ENCODE assay signal across 11 mouse cellular contexts in the genomic region with DNA sequence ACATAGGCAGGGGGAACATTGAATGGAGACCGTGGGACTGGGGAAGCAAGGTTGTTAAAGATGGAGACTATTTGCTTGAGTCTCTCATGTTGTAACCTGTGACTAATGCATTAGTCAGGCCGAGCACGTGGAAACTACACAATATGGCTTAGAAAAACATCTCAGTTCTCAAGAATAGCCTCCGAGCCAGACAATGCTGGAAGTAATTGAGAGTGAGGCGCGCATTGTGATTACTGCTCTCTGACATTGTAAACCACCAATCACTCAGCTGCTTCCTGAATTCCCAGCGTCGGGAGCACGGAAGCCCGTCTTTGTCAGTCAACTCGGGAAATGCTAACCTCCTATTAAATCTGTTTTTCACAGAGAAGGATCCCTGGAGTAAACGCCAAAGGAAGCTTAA. TPM values are rescaled to one million over a fixed set of nuclear protein-coding genes. Genes with fewer than 3 reads are reported as not detected.
A peak's percentile ranks its signal among the peaks of the same experiment; 100 is the strongest.
DNase-seq lines count a peak whose midpoint lies in the region; ATAC-seq and TF ChIP-seq lines count a peak whose summit lies in the region.
"Had no signal": no experiment of that assay in that cellular context is flagged by ENCODE, and none has a peak within 500 bp of the region (broad histone marks: within the 10 kb centered on the region; RNA-seq: fewer than 3 reads in every experiment).

No protein-coding gene starts in this region.

- H3K9ac ChIP-seq in heart, postnatal 0 days (replicated peaks; ENCODE audit: low read depth, low read length): no peak overlapping the region
- H3K9ac ChIP-seq in forebrain, embryonic 13.5 days: peak overlapping the region; percentile 34; the same call in 1 of the 2 replicates
- no peak overlapping the region for H3K9ac ChIP-seq in midbrain, embryonic 15.5 days
- H3K9ac ChIP-seq: liver, embryonic 14.5 days had no signal

- peak overlapping the region; percentile 20; the same call in 1 of the 2 replicates for H3K27ac ChIP-seq in heart, postnatal 0 days (ENCODE audit: low read depth)
- peak overlapping the region; percentile 44 for H3K27ac ChIP-seq in forebrain, embryonic 13.5 days
- H3K27ac ChIP-seq in midbrain, embryonic 15.5 days: peak overlapping the region; percentile 56
- H3K27ac ChIP-seq: liver, embryonic 14.5 days had no signal

- ATAC-seq in heart, postnatal 0 days (ENCODE audit: insufficient read depth, low read depth): no peak
- ATAC-seq in forebrain, embryonic 13.5 days: peak; percentile 69
- ATAC-seq in midbrain, embryonic 15.5 days (replicated peaks): peak; percentile 57
- no peak for ATAC-seq in megakaryocyte-erythroid progenitor cell, adult 5-6 weeks (replicated peaks; ENCODE audit: low FRiP score, low TSS enrichment, poor library complexity, severe bottlenecking)
- ATAC-seq in inflammation-experienced regulatory T-cells, adult 6 months: no peak

- no peak overlapping the region for H3K4me2 ChIP-seq in heart, postnatal 0 days (ENCODE audit: low read depth, low read length)
- H3K4me2 ChIP-seq in forebrain, embryonic 13.5 days: peak overlapping the region; percentile 38
- H3K4me2 ChIP-seq in midbrain, embryonic 15.5 days: peak overlapping the region; percentile 28

- H3K27me3 ChIP-seq in heart, postnatal 0 days (ENCODE audit: control insufficient read depth, insufficient read depth, low read length): no peaks in the 10 kb centered on the region
- H3K27me3 ChIP-seq in forebrain, embryonic 13.5 days: no peaks in the 10 kb centered on the region
- H3K27me3 ChIP-seq in midbrain, embryonic 15.5 days (replicated peaks): no peaks in the 10 kb centered on the region

- no peak for TF ChIP-seq CTCF in heart, postnatal 0 days (IDR thresholded peaks at IDR 0.05; ENCODE audit: low read depth)

- no peak for TF ChIP-seq EP300 in heart, postnatal 0 days (IDR thresholded peaks at IDR 0.05; ENCODE audit: low read depth)

- peak; percentile 14 for DNase-seq in heart, postnatal 0 days (ENCODE audit: low spot score)
- DNase-seq in heart, postnatal 4 days: no peak
- peak; percentile 25 for DNase-seq in ZHBTc4 (ENCODE audit: low read depth, low spot score)
- DNase-seq in layer of hippocampus, adult 8-10 months (ENCODE audit: low spot score in 2 of 2): no peak

- H3K4me1 ChIP-seq in heart, postnatal 0 days (ENCODE audit: control insufficient read depth, insufficient read depth): no peaks in the 10 kb centered on the region
- H3K4me1 ChIP-seq in forebrain, embryonic 13.5 days: peaks cover 25% of the 10 kb centered on the region
- peaks cover 23% of the 10 kb centered on the region for H3K4me1 ChIP-seq in midbrain, embryonic 15.5 days

- H3K9me3 ChIP-seq in heart, postnatal 0 days (replicated peaks; ENCODE audit: control insufficient read depth, low read length): no peaks in the 10 kb centered on the region
- H3K9me3 ChIP-seq in forebrain, embryonic 13.5 days (replicated peaks): no peaks in the 10 kb centered on the region
- H3K9me3 ChIP-seq in midbrain, embryonic 15.5 days: no peaks in the 10 kb centered on the region

- H3K4me3 ChIP-seq in heart, postnatal 0 days (ENCODE audit: low read depth, low read length): no peak overlapping the region
- H3K4me3 ChIP-seq in forebrain, embryonic 13.5 days: no peak overlapping the region
- no peak overlapping the region for H3K4me3 ChIP-seq in midbrain, embryonic 15.5 days

- whole genome bisulfite sequencing in heart, postnatal 0 days: 51% methylated on average over 12 of the region's 12 CpGs
- WGBS in forebrain, embryonic 13.5 days: 4% methylated on average over 12 of the region's 12 CpGs
- 7% methylated on average over 12 of the region's 12 CpGs for WGBS in midbrain, embryonic 15.5 days

- no peaks in the 10 kb centered on the region for H3K36me3 ChIP-seq in heart, postnatal 0 days (replicated peaks; ENCODE audit: control insufficient read depth, insufficient read depth, low read length)
- no peaks in the 10 kb centered on the region for H3K36me3 ChIP-seq in forebrain, embryonic 13.5 days (ENCODE audit: poor library complexity, severe bottlenecking)
- H3K36me3 ChIP-seq in midbrain, embryonic 15.5 days (replicated peaks): no peaks in the 10 kb centered on the region

RNA-seq across cellular contexts. Expression of a gene that starts 48.6 kb away (rescaled TPM):
- not detected in 2 replicates for total RNA-seq in heart, postnatal 0 days (2014; rRNA removed; ENCODE audit: low replicate concordance)
- polyA plus RNA-seq in heart, postnatal 0 days (2015; fragmentation: Nextera tagmentation; extraction: Ambion mirVana): not detected in 2 replicates
- not detected for total RNA-seq in heart, postnatal 4 days (2021)
- polyA plus RNA-seq in forebrain, embryonic 13.5 days (2015; fragmentation: Nextera tagmentation; extraction: Ambion mirVana): not detected in 2 replicates
- not detected in 2 replicates for polyA plus RNA-seq in midbrain, embryonic 15.5 days (2015; fragmentation: Nextera tagmentation; extraction: Ambion mirVana)
- not detected in 2 replicates for total RNA-seq in megakaryocyte-erythroid progenitor cell, adult 5-6 weeks (2014; fragmentation: Nextera tagmentation)
- total RNA-seq in megakaryocyte-erythroid progenitor cell, adult 5-6 weeks (2017): not detected in 2 replicates
- not detected for polyA plus RNA-seq in inflammation-experienced regulatory T-cells, adult 6 months (2017; shearing (Covaris generic))
- not detected for total RNA-seq in layer of hippocampus, adult 8-10 months (2022)
- total RNA-seq: ES-E14; gastrocnemius, adult 18-20 months had no signal
- polyA plus RNA-seq: liver, embryonic 14.5 days had no signal

Comparison
In these comparisons a context has a peak if more than half of its experiments do, and no peak if none do; other contexts are left out.
1. DNase-seq: peak in heart, postnatal 0 days (single experiment) and ZHBTc4 (single experiment); none in heart, postnatal 4 days (single experiment) and layer of hippocampus, adult 8-10 months (0 of 2).
2. ATAC-seq: peak in forebrain, embryonic 13.5 days (single experiment) and midbrain, embryonic 15.5 days (single experiment); none in heart, postnatal 0 days (single experiment), megakaryocyte-erythroid progenitor cell, adult 5-6 weeks (single experiment) and inflammation-experienced regulatory T-cells, adult 6 months (single experiment).
3. Peak in every context shown above with its lines, with median percentiles within 50 percentile points of each other: H3K27ac ChIP-seq.